Mouse (Mus musculus) spleen, adult 2 months (tissue): ENCODE measurements around the gene Grm4.

Source experiments
- CTCF ChIP-seq: fragments of 200-500 bp; IDR thresholded peaks from 2 replicates; pipeline ENCODE4 v1.5.1; 2011; ENCODE audit warnings: mild to moderate bottlenecking, inconsistent platforms; ENCODE audit not compliant: insufficient read depth, insufficient read length, insufficient replicate concordance; ENCODE audit errors: extremely low read depth
- POLR2A ChIP-seq: fragments of 200-500 bp; IDR thresholded peaks from 2 replicates; pipeline ENCODE4 v1.6.1; 2011; ENCODE audit warnings: low read depth, low read length, inconsistent platforms

DNA sequence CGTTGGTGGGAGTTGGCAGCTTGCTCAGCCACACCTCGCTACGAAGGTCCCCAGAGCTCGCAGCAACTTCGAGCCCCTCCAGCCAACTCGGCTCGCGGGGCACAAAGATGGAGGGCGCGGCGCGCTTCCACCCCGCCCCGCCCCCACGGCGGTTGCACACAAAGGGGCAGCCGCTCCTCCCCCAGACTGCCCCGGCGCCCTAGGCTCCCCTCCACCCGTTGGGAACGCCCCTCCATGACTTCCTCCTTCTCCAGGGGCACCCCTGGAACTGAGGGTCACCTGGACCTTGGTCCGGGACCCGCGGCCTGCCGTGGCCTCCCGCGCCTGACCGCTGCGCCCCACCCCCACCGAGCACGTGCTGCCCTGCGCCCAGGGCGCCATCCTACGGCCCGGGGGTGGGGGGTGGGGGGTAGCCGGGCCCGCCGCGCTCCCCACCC, 33.9 kb upstream of the Grm4 start:
- TF ChIP-seq POLR2A (no peak), CTCF (no peak)
